Mouse (Mus musculus): Measurements from ENCODE around the gene Mylpf. TPM values are rescaled to one million over a fixed set of nuclear protein-coding genes. Genes with fewer than 3 reads are reported as not detected.
A peak's percentile ranks its signal among the peaks of the same experiment; 100 is the strongest.
"Not testable (repeated sequence)": the region's sequence is repeated elsewhere in the genome, so short reads cannot be mapped to it uniquely, and the experiment has no call there.

Mylpf gene
- total and polyA plus RNA-seq, 2 experiments = 0.71 to 8.6 TPM

- peak overlapping the region; percentile 96 for H3K9ac ChIP-seq (ENCODE audit: low read depth, low read length)
- no peak for DNase-seq (ENCODE audit: extremely low read depth, low read depth, low spot score)
- no peak for TF ChIP-seq POLR2A (IDR thresholded peaks at IDR 0.05; ENCODE audit: extremely low read depth, insufficient read depth, low read length)
- TF ChIP-seq CTCF (IDR thresholded peaks at IDR 0.05; ENCODE audit: low read depth, low read length) = no peak
- H3K79me2 ChIP-seq (ENCODE audit: control insufficient read depth, insufficient read depth, low read length) = peaks cover 7% of the 10 kb centered on the region; the same call in 1 of the 2 replicates
- H3K27me3 ChIP-seq (ENCODE audit: control insufficient read depth, insufficient read depth, low read length) = no peaks in the 10 kb centered on the region
- peak overlapping the region; percentile 97 for H3K27ac ChIP-seq (replicated peaks; ENCODE audit: insufficient read depth, low read depth, low read length)
- 0 out of 2 replicates have a peak, but pooled peaks cover 2% of the 10 kb centered on the region for H3K36me3 ChIP-seq (ENCODE audit: control insufficient read depth, insufficient read depth, low read length)
- 45% methylated on average over 2 of the region's 2 CpGs for WGBS
- H3K4me3 ChIP-seq (ENCODE audit: insufficient read depth, low read depth, low read length) = no peak overlapping the region
- peaks cover 14% of the 10 kb centered on the region for H3K4me1 ChIP-seq (ENCODE audit: control insufficient read depth, insufficient read depth, low read length)
These were observed 34.7 kb downstream of the Mylpf start for GRCm38 (mm10) chr7:127243361-127243867.

- H3K4me1 ChIP-seq (ENCODE audit: control insufficient read depth, insufficient read depth, low read length) = peaks cover 14% of the 10 kb centered on the region
- TF ChIP-seq CTCF (IDR thresholded peaks at IDR 0.05; ENCODE audit: low read depth, low read length) = no peak
- TF ChIP-seq POLR2A (IDR thresholded peaks at IDR 0.05; ENCODE audit: extremely low read depth, insufficient read depth, low read length) = peak; percentile 89
- 0 out of 2 replicates have a peak, but pooled peaks cover 2% of the 10 kb centered on the region for H3K36me3 ChIP-seq (ENCODE audit: control insufficient read depth, insufficient read depth, low read length)
- H3K27me3 ChIP-seq (ENCODE audit: control insufficient read depth, insufficient read depth, low read length) = no peaks in the 10 kb centered on the region
- WGBS = under 1% methylated on average over 53 of the region's 56 CpGs
- DNase-seq (ENCODE audit: extremely low read depth, low read depth, low spot score) = peak; percentile 81
- H3K27ac ChIP-seq (replicated peaks; ENCODE audit: insufficient read depth, low read depth, low read length) = peak within 1 kb of the TSS; percentile 97
- peak within 1 kb of the TSS; percentile 86 for H3K4me3 ChIP-seq (ENCODE audit: insufficient read depth, low read depth, low read length)
- H3K9ac ChIP-seq (ENCODE audit: low read depth, low read length) = peak within 1 kb of the TSS; percentile 96
- peaks cover 7% of the 10 kb centered on the region; the same call in 1 of the 2 replicates for H3K79me2 ChIP-seq (ENCODE audit: control insufficient read depth, insufficient read depth, low read length)
These were observed 35.4 kb downstream of the Mylpf start, which contains the start of gene Zfp771 for GRCm38 (mm10) chr7:127243870-127244657. Zfp771 (plus strand) TSS chr7:127244274.

- Histone ChIP-seq H3K27ac (replicated peaks; ENCODE audit: insufficient read depth, low read depth, low read length) (peak overlapping the region; percentile 90), H3K9ac (ENCODE audit: low read depth, low read length) (peak overlapping the region; percentile 93), H3K4me1 (ENCODE audit: control insufficient read depth, insufficient read depth, low read length) (peaks cover 14% of the 10 kb centered on the region), H3K27me3 (ENCODE audit: control insufficient read depth, insufficient read depth, low read length) (no peaks in the 10 kb centered on the region), H3K4me3 (ENCODE audit: insufficient read depth, low read depth, low read length) (peak overlapping the region; percentile 84), H3K79me2 (ENCODE audit: control insufficient read depth, insufficient read depth, low read length) (peaks cover 7% of the 10 kb centered on the region; the same call in 1 of the 2 replicates), H3K36me3 (ENCODE audit: control insufficient read depth, insufficient read depth, low read length) (0 out of 2 replicates have a peak, but pooled peaks cover 2% of the 10 kb centered on the region)
- peak; percentile 45 for DNase-seq (ENCODE audit: extremely low read depth, low read depth, low spot score)
- TF ChIP-seq CTCF (IDR thresholded peaks at IDR 0.05; ENCODE audit: low read depth, low read length) = no peak
- TF ChIP-seq POLR2A (IDR thresholded peaks at IDR 0.05; ENCODE audit: extremely low read depth, insufficient read depth, low read length) = no peak
- 9% methylated on average over 33 of the region's 33 CpGs for WGBS
These were observed 36.2 kb downstream of the Mylpf start for GRCm38 (mm10) chr7:127244658-127245510.

DNA sequence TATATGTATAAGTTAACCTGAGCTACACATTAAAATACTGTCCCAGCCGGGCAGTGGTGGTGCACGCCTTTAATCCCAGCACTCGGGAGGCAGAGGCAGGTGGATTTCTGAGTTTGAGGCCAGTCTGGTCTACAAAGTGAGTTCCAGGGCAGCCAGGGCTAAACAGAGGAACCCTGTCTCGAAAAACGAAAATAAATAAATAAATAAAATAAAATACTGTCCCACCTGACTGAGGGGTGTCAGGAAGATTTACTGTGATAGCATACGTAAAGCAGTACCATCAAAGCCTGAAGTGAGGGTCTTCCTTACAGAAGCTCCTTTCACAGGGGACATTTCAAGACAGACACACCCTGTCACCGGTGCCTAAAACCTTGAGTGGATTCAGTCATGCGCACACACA, 41.8 kb downstream of the Mylpf start:
- H3K27ac ChIP-seq (replicated peaks; ENCODE audit: insufficient read depth, low read depth, low read length); DNase-seq (ENCODE audit: extremely low read depth, low read depth, low spot score); H3K9ac ChIP-seq (ENCODE audit: low read depth, low read length); H3K4me3 ChIP-seq (ENCODE audit: insufficient read depth, low read depth, low read length); H3K4me1 ChIP-seq (ENCODE audit: control insufficient read depth, insufficient read depth, low read length); H3K27me3 ChIP-seq (ENCODE audit: control insufficient read depth, insufficient read depth, low read length); H3K79me2 ChIP-seq (ENCODE audit: control insufficient read depth, insufficient read depth, low read length); H3K36me3 ChIP-seq (ENCODE audit: control insufficient read depth, insufficient read depth, low read length): not testable (repeated sequence)
- 95% methylated on average over 8 of the region's 8 CpGs for WGBS

GRCm38 (mm10) chr7:127252414-127252813, 43.7 kb downstream of the Mylpf start:
- H3K36me3 ChIP-seq (ENCODE audit: control insufficient read depth, insufficient read depth, low read length) = 0 out of 2 replicates have a peak, but pooled peaks cover 2% of the 10 kb centered on the region
- H3K79me2 ChIP-seq (ENCODE audit: control insufficient read depth, insufficient read depth, low read length) = no peaks in the 10 kb centered on the region
- H3K27me3 ChIP-seq (ENCODE audit: control insufficient read depth, insufficient read depth, low read length) = no peaks in the 10 kb centered on the region
- H3K27ac ChIP-seq (replicated peaks; ENCODE audit: insufficient read depth, low read depth, low read length) = no peak overlapping the region
- 65% methylated on average over 2 of the region's 2 CpGs for WGBS
- H3K4me3 ChIP-seq (ENCODE audit: insufficient read depth, low read depth, low read length) = no peak overlapping the region
- peak; percentile 34; the same call in 1 of the 2 replicates for TF ChIP-seq CTCF (IDR thresholded peaks at IDR 0.05; ENCODE audit: low read depth, low read length)
- TF ChIP-seq POLR2A (IDR thresholded peaks at IDR 0.05; ENCODE audit: extremely low read depth, insufficient read depth, low read length) = no peak
- peaks cover 4% of the 10 kb centered on the region; the same call in 1 of the 2 replicates for H3K4me1 ChIP-seq (ENCODE audit: control insufficient read depth, insufficient read depth, low read length)
- peak; percentile 43 for DNase-seq (ENCODE audit: extremely low read depth, low read depth, low spot score)
- no peak overlapping the region for H3K9ac ChIP-seq (ENCODE audit: low read depth, low read length)
